Mouse (Mus musculus): ENCODE results near the gene St3gal2. TPM values are rescaled to one million over a fixed set of nuclear protein-coding genes. Genes with fewer than 3 reads are reported as not detected.
A peak's percentile ranks its signal among the peaks of the same experiment; 100 is the strongest.

The St3gal2 gene
- polyA plus RNA-seq, 2 experiments = 19.2 to 29.9 TPM

- DNase-seq (ENCODE audit: low spot score) (no peak), ATAC-seq (ENCODE audit: low FRiP score, low read depth) (no peak)
- Histone ChIP-seq H3K4me1 (ENCODE audit: control insufficient read depth, insufficient read depth, low read length) (no peaks in the 10 kb centered on the region), H3K27ac (replicated peaks; ENCODE audit: low read depth, low read length) (no peak overlapping the region), H3K27me3 (ENCODE audit: control insufficient read depth, insufficient read depth, low read length) (no peaks in the 10 kb centered on the region), H3K9ac (ENCODE audit: low read depth, low read length, severe bottlenecking) (no peak overlapping the region), H3K4me3 (replicated peaks; ENCODE audit: low read length) (no peak overlapping the region), H3K9me3 (ENCODE audit: control insufficient read depth, low read length) (no peaks in the 10 kb centered on the region), H3K4me2 (replicated peaks; ENCODE audit: low read depth, low read length, severe bottlenecking) (no peak overlapping the region), H3K36me3 (ENCODE audit: control insufficient read depth, insufficient read depth, low read length) (peaks cover 9% of the 10 kb centered on the region)
- WGBS = 95% methylated on average over 4 of the region's 4 CpGs
- no peak for TF ChIP-seq POLR2A (IDR thresholded peaks at IDR 0.05; ENCODE audit: borderline replicate concordance, extremely low read depth, insufficient read depth, insufficient read length)
Observed at GRCm38 (mm10) chr8:110945716-110946115, 26.0 kb downstream of the St3gal2 start.

- H3K36me3 ChIP-seq (ENCODE audit: control insufficient read depth, insufficient read depth, low read length) = peaks cover 12% of the 10 kb centered on the region
- H3K27me3 ChIP-seq (ENCODE audit: control insufficient read depth, insufficient read depth, low read length) = no peaks in the 10 kb centered on the region
- no peak for TF ChIP-seq POLR2A (IDR thresholded peaks at IDR 0.05; ENCODE audit: borderline replicate concordance, extremely low read depth, insufficient read depth, insufficient read length)
- no peaks in the 10 kb centered on the region for H3K9me3 ChIP-seq (ENCODE audit: control insufficient read depth, low read length)
- 0 out of 2 replicates have a peak, but pooled peaks have one; percentile 47 for ATAC-seq (ENCODE audit: low FRiP score, low read depth)
- H3K9ac ChIP-seq (ENCODE audit: low read depth, low read length, severe bottlenecking) = no peak overlapping the region
- 74% methylated on average over 17 of the region's 17 CpGs for WGBS
- no peak overlapping the region for H3K27ac ChIP-seq (replicated peaks; ENCODE audit: low read depth, low read length)
- H3K4me1 ChIP-seq (ENCODE audit: control insufficient read depth, insufficient read depth, low read length) = no peaks in the 10 kb centered on the region
- DNase-seq (ENCODE audit: low spot score) = no peak
- no peak overlapping the region for H3K4me3 ChIP-seq (replicated peaks; ENCODE audit: low read length)
- H3K4me2 ChIP-seq (replicated peaks; ENCODE audit: low read depth, low read length, severe bottlenecking) = no peak overlapping the region
Observed at GRCm38 (mm10) chr8:110950065-110950484, 30.4 kb downstream of the St3gal2 start.

- Histone ChIP-seq H3K4me2 (replicated peaks; ENCODE audit: low read depth, low read length, severe bottlenecking) (no peak overlapping the region), H3K9me3 (ENCODE audit: control insufficient read depth, low read length) (no peaks in the 10 kb centered on the region), H3K4me1 (ENCODE audit: control insufficient read depth, insufficient read depth, low read length) (no peaks in the 10 kb centered on the region), H3K4me3 (replicated peaks; ENCODE audit: low read length) (no peak overlapping the region), H3K27me3 (ENCODE audit: control insufficient read depth, insufficient read depth, low read length) (no peaks in the 10 kb centered on the region), H3K27ac (replicated peaks; ENCODE audit: low read depth, low read length) (no peak overlapping the region), H3K36me3 (ENCODE audit: control insufficient read depth, insufficient read depth, low read length) (peaks cover 34% of the 10 kb centered on the region), H3K9ac (ENCODE audit: low read depth, low read length, severe bottlenecking) (no peak overlapping the region)
- no peak for TF ChIP-seq POLR2A (IDR thresholded peaks at IDR 0.05; ENCODE audit: borderline replicate concordance, extremely low read depth, insufficient read depth, insufficient read length)
- DNase-seq (ENCODE audit: low spot score) (no peak), ATAC-seq (ENCODE audit: low FRiP score, low read depth) (no peak)
- WGBS = 80% methylated on average over 8 of the region's 8 CpGs
Observed at GRCm38 (mm10) chr8:110954776-110955175, 35.1 kb downstream of the St3gal2 start.

- H3K4me1 ChIP-seq (ENCODE audit: control insufficient read depth, insufficient read depth, low read length) = no peaks in the 10 kb centered on the region
- no peak overlapping the region for H3K4me3 ChIP-seq (replicated peaks; ENCODE audit: low read length)
- no peak overlapping the region for H3K27ac ChIP-seq (replicated peaks; ENCODE audit: low read depth, low read length)
- H3K27me3 ChIP-seq (ENCODE audit: control insufficient read depth, insufficient read depth, low read length) = no peaks in the 10 kb centered on the region
- DNase-seq (ENCODE audit: low spot score) (no peak), ATAC-seq (ENCODE audit: low FRiP score, low read depth) (peak; percentile 55; the same call in 1 of the 2 replicates)
- WGBS = 81% methylated on average over 15 of the region's 15 CpGs
- no peaks in the 10 kb centered on the region for H3K9me3 ChIP-seq (ENCODE audit: control insufficient read depth, low read length)
- H3K4me2 ChIP-seq (replicated peaks; ENCODE audit: low read depth, low read length, severe bottlenecking) = no peak overlapping the region
- no peak for TF ChIP-seq POLR2A (IDR thresholded peaks at IDR 0.05; ENCODE audit: borderline replicate concordance, extremely low read depth, insufficient read depth, insufficient read length)
- H3K36me3 ChIP-seq (ENCODE audit: control insufficient read depth, insufficient read depth, low read length) = peaks cover 50% of the 10 kb centered on the region
- H3K9ac ChIP-seq (ENCODE audit: low read depth, low read length, severe bottlenecking) = no peak overlapping the region
Observed at GRCm38 (mm10) chr8:110956619-110957450, 37.1 kb downstream of the St3gal2 start.

- DNase-seq (ENCODE audit: low spot score) (no peak), ATAC-seq (ENCODE audit: low FRiP score, low read depth) (no peak)
- no peak for TF ChIP-seq POLR2A (IDR thresholded peaks at IDR 0.05; ENCODE audit: borderline replicate concordance, extremely low read depth, insufficient read depth, insufficient read length)
- H3K9ac ChIP-seq (ENCODE audit: low read depth, low read length, severe bottlenecking) = no peak overlapping the region
- H3K4me3 ChIP-seq (replicated peaks; ENCODE audit: low read length) = no peak overlapping the region
- H3K4me1 ChIP-seq (ENCODE audit: control insufficient read depth, insufficient read depth, low read length) = no peaks in the 10 kb centered on the region
- no peaks in the 10 kb centered on the region for H3K27me3 ChIP-seq (ENCODE audit: control insufficient read depth, insufficient read depth, low read length)
- no peak overlapping the region for H3K4me2 ChIP-seq (replicated peaks; ENCODE audit: low read depth, low read length, severe bottlenecking)
- WGBS = 92% methylated on average over 19 of the region's 19 CpGs
- no peaks in the 10 kb centered on the region for H3K9me3 ChIP-seq (ENCODE audit: control insufficient read depth, low read length)
- H3K36me3 ChIP-seq (ENCODE audit: control insufficient read depth, insufficient read depth, low read length) = peaks cover 53% of the 10 kb centered on the region
- no peak overlapping the region for H3K27ac ChIP-seq (replicated peaks; ENCODE audit: low read depth, low read length)
Observed at GRCm38 (mm10) chr8:110957471-110957870, 37.7 kb downstream of the St3gal2 start.
